ENCODE assay signal across 9 mouse cellular contexts in the genomic region with DNA sequence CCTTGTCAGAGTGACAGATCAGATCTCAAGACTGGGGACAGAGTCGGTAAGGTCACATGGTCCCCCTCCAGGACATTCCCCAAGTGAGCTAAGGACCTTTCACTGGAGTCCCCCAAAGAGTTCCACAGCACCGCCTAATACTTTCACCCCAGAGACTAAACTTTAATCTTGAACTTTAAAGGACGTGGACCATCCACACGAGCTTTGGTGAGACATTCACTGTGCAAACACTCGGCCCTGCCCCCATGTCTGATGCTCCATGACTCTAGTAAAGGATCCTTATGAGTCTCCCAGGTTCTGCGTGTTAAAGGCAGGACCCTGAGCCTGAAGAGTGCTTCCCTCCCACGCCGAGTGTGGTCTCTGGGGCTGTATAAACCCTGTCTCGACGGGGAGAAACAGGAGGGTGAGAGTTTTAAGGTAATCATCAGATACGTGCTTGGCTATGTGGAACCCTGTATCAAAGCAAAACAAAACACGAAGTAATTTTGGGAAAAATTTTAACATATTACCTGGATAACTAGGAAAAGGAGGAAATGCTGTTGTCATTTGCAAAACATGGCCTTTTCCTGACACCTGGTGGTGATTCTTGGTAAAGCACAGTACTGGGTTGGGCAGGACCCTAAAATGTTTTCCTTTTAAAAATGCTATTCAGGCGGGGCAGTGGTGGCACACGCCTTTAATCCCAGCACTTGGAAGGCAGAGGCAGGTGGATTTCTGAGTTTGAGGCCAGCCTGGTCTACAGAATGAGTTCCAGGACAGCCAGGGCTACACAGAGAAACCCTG.
DNase-seq lines count a peak whose midpoint lies in the region; ATAC-seq lines count a peak whose summit lies in the region.
"Had no signal": no experiment of that assay in that cellular context is flagged by ENCODE, and none has a peak within 500 bp of the region (broad histone marks: within the 10 kb centered on the region; RNA-seq: fewer than 3 reads in every experiment).

No protein-coding gene starts in this region.

- no peak overlapping the region for H3K27ac ChIP-seq in midbrain, embryonic 11.5 days (ENCODE audit: low read depth, low read length)
- H3K27ac ChIP-seq in midbrain, embryonic 10.5 days (replicated peaks): no peak overlapping the region
- H3K27ac ChIP-seq in hindbrain, embryonic 13.5 days: peak overlapping the region; percentile 31; the same call in 1 of the 2 replicates
- no peak overlapping the region for H3K27ac ChIP-seq in limb, embryonic 11.5 days (replicated peaks; ENCODE audit: low read depth, low read length)
- H3K27ac ChIP-seq: limb, embryonic 13.5 days had no signal

- no peaks in the 10 kb centered on the region for H3K9me3 ChIP-seq in midbrain, embryonic 11.5 days (ENCODE audit: control insufficient read depth, low read length)
- no peaks in the 10 kb centered on the region for H3K9me3 ChIP-seq in midbrain, embryonic 10.5 days (replicated peaks)
- no peaks in the 10 kb centered on the region for H3K9me3 ChIP-seq in hindbrain, embryonic 13.5 days
- H3K9me3 ChIP-seq in limb, embryonic 11.5 days (ENCODE audit: control insufficient read depth, low read length): no peaks in the 10 kb centered on the region
- H3K9me3 ChIP-seq: limb, embryonic 13.5 days had no signal

- peak; percentile 93 for DNase-seq in midbrain, embryonic 11.5 days (ENCODE audit: low spot score, missing footprints)
- DNase-seq in midbrain, embryonic 10.5 days (ENCODE audit: low spot score): no peak
- peak; percentile 73 for DNase-seq in limb, embryonic 11.5 days (ENCODE audit: low spot score)
- DNase-seq in retina, postnatal 1 day: peak; percentile 57

- 78% methylated on average over 14 of the region's 14 CpGs for WGBS in midbrain, embryonic 11.5 days
- 80% methylated on average over 14 of the region's 14 CpGs for WGBS in midbrain, embryonic 10.5 days
- whole genome bisulfite sequencing in hindbrain, embryonic 13.5 days: 81% methylated on average over 14 of the region's 14 CpGs
- 77% methylated on average over 14 of the region's 14 CpGs for WGBS in limb, embryonic 11.5 days

- no peak overlapping the region for H3K4me3 ChIP-seq in midbrain, embryonic 11.5 days (ENCODE audit: low read depth, low read length)
- no peak overlapping the region for H3K4me3 ChIP-seq in midbrain, embryonic 10.5 days
- no peak overlapping the region for H3K4me3 ChIP-seq in hindbrain, embryonic 13.5 days
- H3K4me3 ChIP-seq in limb, embryonic 11.5 days (ENCODE audit: low read depth, low read length): no peak overlapping the region
- H3K4me3 ChIP-seq: limb, embryonic 13.5 days had no signal

- no peaks in the 10 kb centered on the region for H3K27me3 ChIP-seq in midbrain, embryonic 11.5 days (ENCODE audit: control insufficient read depth, insufficient read depth, low read length)
- H3K27me3 ChIP-seq in midbrain, embryonic 10.5 days (ENCODE audit: low read depth, poor library complexity, severe bottlenecking): no peaks in the 10 kb centered on the region
- no peaks in the 10 kb centered on the region for H3K27me3 ChIP-seq in hindbrain, embryonic 13.5 days
- H3K27me3 ChIP-seq in limb, embryonic 11.5 days (ENCODE audit: control insufficient read depth, insufficient read depth, low read length): no peaks in the 10 kb centered on the region
- H3K27me3 ChIP-seq: limb, embryonic 13.5 days had no signal

- H3K36me3 ChIP-seq in midbrain, embryonic 11.5 days (ENCODE audit: control insufficient read depth, insufficient read depth, low read length): peaks cover 6% of the 10 kb centered on the region
- peaks cover 69% of the 10 kb centered on the region for H3K36me3 ChIP-seq in midbrain, embryonic 10.5 days
- no peaks in the 10 kb centered on the region for H3K36me3 ChIP-seq in hindbrain, embryonic 13.5 days
- H3K36me3 ChIP-seq in limb, embryonic 11.5 days (ENCODE audit: control insufficient read depth, insufficient read depth, low read length): no peaks in the 10 kb centered on the region
- H3K36me3 ChIP-seq: limb, embryonic 13.5 days had no signal

- no peak overlapping the region for H3K9ac ChIP-seq in midbrain, embryonic 11.5 days (ENCODE audit: low read length)
- no peak overlapping the region for H3K9ac ChIP-seq in hindbrain, embryonic 13.5 days
- no peak overlapping the region for H3K9ac ChIP-seq in limb, embryonic 11.5 days (ENCODE audit: low read length)
- H3K9ac ChIP-seq: limb, embryonic 13.5 days had no signal

- ATAC-seq in midbrain, embryonic 11.5 days (ENCODE audit: low FRiP score): no peak
- peak; percentile 63 for ATAC-seq in activated CD4-positive, CD25-positive, alpha-beta regulatory T cell, adult 4 months
- ATAC-seq in common myeloid progenitor, adult 5-6 weeks (replicated peaks; ENCODE audit: low read depth, poor library complexity, severe bottlenecking): peak; percentile 65; the same call in 1 of the 2 replicates
- no peak for ATAC-seq in hindbrain, embryonic 13.5 days (ENCODE audit: low FRiP score)
- ATAC-seq in limb, embryonic 11.5 days (ENCODE audit: insufficient number of reproducible peaks, low FRiP score, low TSS enrichment, low read depth): no peak
- no peak for ATAC-seq in erythroid progenitor cell, adult 5-6 weeks (replicated peaks; ENCODE audit: low FRiP score, poor library complexity, severe bottlenecking)

- peaks cover 14% of the 10 kb centered on the region; the same call in 1 of the 2 replicates for H3K4me1 ChIP-seq in midbrain, embryonic 11.5 days (ENCODE audit: control insufficient read depth, insufficient read depth, low read length)
- peaks cover 55% of the 10 kb centered on the region for H3K4me1 ChIP-seq in midbrain, embryonic 10.5 days
- H3K4me1 ChIP-seq in hindbrain, embryonic 13.5 days (replicated peaks): peaks cover 65% of the 10 kb centered on the region
- H3K4me1 ChIP-seq in limb, embryonic 11.5 days (ENCODE audit: control insufficient read depth, insufficient read depth, low read length): no peaks in the 10 kb centered on the region

- H3K4me2 ChIP-seq in midbrain, embryonic 11.5 days: no peak overlapping the region
- H3K4me2 ChIP-seq in hindbrain, embryonic 13.5 days: no peak overlapping the region
- no peak overlapping the region for H3K4me2 ChIP-seq in limb, embryonic 11.5 days (ENCODE audit: low read depth, severe bottlenecking)
- H3K4me2 ChIP-seq: limb, embryonic 13.5 days had no signal

Comparison
In these comparisons a context has a peak if more than half of its experiments do, and no peak if none do; other contexts are left out.
1. ATAC-seq: peak in activated CD4-positive, CD25-positive, alpha-beta regulatory T cell, adult 4 months (single experiment) and common myeloid progenitor, adult 5-6 weeks (single experiment); none in midbrain, embryonic 11.5 days (single experiment), hindbrain, embryonic 13.5 days (single experiment), limb, embryonic 11.5 days (single experiment) and erythroid progenitor cell, adult 5-6 weeks (single experiment).